Mouse (Mus musculus) frontal cortex, adult 2 months (tissue): ENCODE data around the gene Gbx1. TPM values are rescaled to one million over a fixed set of nuclear protein-coding genes. Genes with fewer than 3 reads are reported as not detected.
"Not testable (repeated sequence)": the region's sequence is repeated elsewhere in the genome, so short reads cannot be mapped to it uniquely, and the experiment has no call there.

ENCODE experiments used
- DNase-seq, 2 experiments: peaks; one replicate each; pipeline ENCODE4 v3.0.0; 2022; ENCODE audit warnings: low spot score in 1 of 2; ENCODE audit errors: extremely low spot score in 1 of 2
- polyA plus RNA-seq: library from polyadenylated mRNA; depleted of rRNA; stranded (reverse); fragments of >200 nt; gene quantifications from 2 replicates; pipeline ENCODE4 v1.2.3, GENCODE M21; 2012; rRNA removed

Gbx1 gene
- 0.04 TPM in 2 replicates for polyA plus RNA-seq

- no peak for DNase-seq
These were observed at the start of gene Gbx1 for GRCm38 (mm10) chr5:24526889-24527230. Gene Gbx1 (minus strand): TSS chr5:24527202.

DNA sequence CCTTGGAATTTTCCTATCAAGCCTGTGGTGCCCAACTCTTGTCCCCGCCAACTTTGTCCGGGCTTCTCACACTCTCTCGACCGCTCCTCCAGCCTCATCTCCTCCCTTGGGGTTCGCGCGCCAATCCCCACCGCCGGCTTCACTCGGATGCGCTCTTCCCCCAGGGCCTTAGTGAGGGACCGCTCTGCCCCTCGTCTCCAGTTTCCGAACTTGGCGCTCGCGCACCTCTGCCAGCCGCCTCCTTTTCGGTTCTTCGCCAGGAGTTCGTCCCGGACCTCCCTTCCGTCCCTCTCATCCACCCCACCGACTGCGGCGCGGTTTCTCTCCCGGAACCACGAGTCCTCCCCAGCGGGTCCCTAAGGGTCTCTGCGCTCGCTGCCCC lies 49.8 kb upstream of the Gbx1 start:
- no peak for DNase-seq

DNA sequence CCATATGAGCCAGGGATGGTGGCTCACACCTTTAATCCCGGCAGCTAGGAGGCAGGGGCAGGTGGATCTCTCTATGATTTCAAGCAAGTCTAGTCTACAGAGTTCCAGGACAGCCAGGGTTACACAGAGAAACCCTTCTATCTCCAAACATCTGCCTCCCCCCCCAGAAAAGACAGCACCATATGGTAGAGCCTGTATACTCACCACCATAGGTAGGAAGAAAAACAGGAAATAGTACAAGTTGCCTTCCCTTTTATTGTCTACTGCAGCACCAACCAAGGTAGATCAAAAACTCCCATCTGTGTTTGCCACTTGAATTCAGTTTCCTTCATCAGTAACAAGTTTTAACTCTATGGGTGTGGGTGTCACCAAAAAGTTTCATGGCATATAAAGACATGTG lies 48.9 kb upstream of the Gbx1 start:
- no peak for DNase-seq

DNA sequence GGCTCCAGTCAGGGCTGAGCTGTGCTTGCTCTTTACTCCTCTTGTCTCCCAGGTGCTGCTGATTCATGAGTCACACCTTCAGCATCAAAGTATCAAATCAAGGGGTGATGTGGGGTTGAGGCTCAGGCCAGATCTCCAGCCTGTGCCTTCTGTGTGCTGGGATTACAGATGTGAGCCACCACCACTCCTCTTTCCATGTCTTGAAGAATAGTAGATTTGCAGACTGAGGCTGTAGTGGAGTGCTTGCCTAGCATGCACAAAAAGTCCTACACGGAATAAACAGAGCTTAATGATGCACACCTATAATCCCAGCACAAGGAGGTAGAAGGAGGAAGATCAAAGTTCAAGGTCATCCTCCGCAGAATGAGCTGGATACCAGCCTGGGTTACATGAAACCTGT lies 29.7 kb upstream of the Gbx1 start, which contains the start of gene 4931409K22Rik:
Gene 4931409K22Rik, minus strand, starts transcription at position 101 of the 400 bp plus-strand sequence.
- DNase-seq, result no peak

DNA sequence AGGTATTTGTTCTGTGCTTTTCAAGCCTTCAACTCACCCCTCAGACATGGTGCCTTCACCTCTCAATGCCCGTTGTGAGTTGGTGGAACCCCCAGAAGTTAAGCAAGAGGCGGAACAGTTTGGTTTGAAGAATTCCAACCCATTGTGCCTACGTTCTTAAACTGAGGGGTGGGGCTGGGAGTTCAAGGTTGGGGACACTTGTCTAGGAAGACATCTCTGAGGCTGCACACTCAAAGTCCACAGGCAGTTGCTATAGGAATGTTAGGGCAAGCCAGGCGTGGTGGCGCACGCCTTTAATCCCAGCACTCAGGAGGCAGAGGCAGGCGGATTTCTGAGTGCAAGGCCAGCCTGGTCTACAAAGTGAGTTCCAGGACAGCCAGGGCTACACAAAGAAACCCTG lies 28.3 kb upstream of the Gbx1 start:
- DNase-seq, result not testable (repeated sequence)

DNA sequence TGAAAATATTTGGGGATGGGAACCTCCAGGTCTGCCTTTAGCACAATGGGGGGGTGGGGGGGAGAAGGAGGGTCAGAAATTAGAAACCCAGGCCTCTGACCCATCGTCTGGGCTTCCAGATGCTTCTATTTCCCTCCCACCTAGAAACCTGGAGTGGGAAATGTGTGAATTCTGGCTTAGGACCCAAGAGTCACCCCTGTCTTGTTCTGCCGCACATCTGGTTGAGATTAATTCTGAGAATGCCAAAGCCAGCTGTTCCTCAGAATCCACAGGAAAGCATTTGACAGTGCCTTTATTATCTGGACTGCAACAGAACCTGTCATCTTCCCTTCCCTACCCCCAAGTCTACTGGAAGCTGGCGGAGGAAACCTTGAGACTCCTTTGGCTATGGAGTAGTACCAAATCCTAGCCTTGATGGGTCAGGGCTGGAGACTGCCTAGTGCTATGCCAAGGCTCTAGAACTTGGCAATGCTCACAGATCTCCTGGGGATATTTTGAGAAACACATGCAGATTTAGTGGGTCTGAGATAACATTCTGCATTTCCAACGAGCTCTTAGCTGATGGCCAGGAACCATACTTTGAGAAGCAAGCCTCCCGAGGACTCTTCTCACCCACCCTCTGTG lies 26.7 kb upstream of the Gbx1 start:
- DNase-seq, result no peak

GRCm38 (mm10) chr5:24551317-24551688 lies 24.3 kb upstream of the Gbx1 start:
- DNase-seq, result no peak

- peak in 1 of 2 experiments; percentile 73 for DNase-seq
These were observed 23.8 kb upstream of the Gbx1 start for GRCm38 (mm10) chr5:24550598-24551316.

DNA sequence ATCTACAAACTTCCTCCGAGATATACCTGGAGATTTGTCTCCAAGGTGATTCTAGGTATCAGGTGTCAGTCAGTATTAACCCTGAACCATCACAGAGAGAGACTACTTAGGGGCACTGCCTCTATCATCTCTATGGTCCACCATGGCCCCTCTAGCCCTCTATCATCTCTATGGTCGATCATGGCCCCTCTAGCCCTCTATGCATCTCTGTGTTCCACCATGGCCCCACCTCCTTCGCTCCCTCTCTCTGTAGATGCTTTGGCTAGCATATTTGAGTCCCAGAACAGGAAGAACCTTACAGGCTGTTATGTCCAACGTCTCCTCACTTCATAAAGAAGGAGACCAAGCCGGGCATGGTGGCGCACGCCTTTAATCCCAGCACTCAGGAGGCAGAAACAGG lies 15.6 kb upstream of the Gbx1 start:
- DNase-seq, result no peak

DNA sequence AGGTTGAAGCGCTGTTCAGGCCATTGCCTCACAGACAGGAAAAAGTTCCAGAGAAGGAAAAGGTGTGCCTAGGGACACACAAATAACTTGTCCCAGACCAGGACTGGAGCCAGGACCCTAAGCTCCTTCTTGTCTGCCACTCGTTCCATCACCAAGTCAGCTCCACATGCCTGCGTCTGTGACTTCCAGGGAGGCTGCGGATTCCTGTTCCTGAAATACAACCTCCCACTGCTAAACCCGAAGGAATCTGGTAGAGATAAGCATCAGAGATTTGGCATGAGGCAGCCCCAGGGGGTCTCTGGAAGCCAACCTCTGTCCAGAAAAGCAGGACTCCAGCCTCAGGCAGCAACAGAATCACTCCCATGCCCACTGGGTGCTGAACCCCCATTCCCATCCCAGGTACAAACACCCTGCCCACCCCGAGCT lies 14.2 kb upstream of the Gbx1 start:
- DNase-seq, result no peak

DNA sequence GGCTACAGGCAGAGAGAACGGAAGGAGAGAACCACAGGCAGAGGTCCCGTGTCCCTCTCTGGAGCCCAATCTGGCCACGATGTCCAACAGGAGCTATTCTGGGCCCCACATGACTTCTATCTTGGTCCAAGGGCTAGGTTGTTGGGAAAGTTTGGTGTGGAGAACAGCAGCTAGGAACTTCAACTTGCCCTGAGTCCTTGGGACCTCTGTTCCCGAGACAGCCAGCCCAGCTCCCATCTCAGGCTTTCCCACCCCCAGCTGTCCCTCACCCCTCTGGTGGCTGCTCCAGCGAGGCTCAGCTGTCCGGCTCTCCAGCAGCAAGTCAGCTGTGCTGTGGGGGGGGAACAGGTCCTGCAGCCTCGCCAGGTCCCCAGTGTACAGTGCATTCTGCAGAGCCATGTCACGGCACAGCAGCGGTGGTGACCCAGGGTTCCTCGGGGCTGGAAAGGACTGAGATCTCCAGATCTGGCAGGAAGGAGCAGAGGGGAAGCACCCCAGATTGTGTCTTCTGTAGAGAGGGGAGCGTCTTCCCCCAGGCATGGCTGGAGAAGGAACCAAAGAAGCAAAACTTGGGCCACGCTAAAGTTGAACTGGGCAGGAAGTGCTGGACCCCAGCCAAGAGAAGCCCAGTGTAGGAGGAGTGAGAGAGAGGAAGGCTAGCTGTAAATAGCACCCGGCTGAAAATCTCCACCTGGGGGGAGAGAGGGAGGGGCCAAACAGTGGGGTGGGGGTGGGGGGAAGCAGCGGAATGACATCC lies 13.6 kb upstream of the Gbx1 start, which contains the start of gene Asb10:
Gene Asb10, minus strand, starts transcription at position 592 of the 757 bp plus-strand sequence.
- DNase-seq, result peak in 1 of 2 experiments; percentile 51

DNA sequence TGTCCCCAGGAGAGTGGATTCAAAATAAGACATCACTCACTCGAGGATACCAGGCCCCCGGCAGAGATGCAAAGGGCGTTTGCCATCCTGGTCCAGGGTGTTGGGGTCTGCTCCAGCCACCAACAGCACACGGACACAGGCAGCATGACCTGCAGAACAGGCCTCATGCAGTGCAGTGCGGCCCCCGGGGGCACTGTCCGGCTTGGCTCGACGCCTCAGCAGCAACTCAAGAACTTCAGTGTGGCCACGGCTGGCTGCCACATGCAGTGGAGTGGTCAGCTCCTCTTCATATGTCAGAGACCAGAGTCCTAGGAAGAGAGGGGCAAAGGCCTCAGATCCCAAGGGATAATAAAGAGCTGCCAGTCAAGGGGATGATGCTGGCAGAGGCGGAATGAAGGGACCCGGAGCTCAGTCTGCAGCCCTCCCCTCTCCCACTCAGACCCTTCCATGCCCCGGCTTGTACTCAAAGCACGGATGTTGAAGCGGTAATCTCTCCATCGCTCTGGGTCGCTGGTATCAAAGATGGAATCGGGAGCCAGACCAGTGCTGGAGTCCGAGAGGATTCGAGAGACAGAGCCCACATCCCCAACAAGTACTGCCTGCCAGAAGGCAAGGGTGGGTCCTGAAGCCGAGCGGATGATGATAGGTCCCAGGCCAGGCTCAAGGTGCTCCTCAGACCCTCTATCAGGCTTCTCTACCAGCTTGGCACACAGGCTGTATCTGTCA lies 12.7 kb upstream of the Gbx1 start:
- DNase-seq, result no peak

DNA sequence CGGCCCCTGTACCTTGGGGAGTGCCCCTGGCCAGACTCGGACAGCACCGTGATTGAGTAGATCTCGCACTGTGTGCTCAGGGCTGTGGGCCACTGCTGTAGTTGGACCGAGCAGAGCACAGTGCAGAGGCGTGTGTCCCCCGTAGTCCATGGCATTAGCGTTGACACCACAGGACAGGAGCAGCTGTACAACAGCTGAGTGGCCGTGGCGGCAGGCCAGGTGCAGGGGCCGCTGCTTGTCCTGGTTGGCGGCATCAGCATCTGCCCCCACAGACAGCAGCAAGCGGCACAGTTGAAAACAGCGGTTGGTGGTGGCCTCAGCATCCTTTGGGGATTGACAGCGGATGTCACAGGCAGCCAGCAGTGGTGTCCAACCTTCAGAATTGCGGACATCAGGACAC lies 10.6 kb upstream of the Gbx1 start:
- no peak for DNase-seq

DNA sequence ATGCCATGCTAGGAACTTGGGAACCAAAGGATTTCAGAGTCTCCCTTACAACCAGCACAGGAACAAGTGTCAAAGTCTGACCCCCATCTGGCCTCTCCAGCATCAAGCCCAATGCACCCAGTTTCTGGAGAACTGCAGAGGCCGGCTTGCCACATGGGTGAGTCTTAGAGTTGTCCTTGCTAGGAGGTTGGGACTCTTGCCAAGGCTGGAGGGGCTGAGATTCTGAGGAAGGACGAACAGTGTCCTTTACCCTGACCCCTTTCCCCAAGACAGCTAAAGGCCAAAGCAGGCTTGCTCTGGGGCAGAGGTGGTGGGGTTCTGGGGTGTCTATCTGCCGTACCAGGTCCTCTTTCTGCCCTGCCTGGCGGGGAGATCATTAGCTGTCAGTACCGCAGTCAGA lies 9.5 kb upstream of the Gbx1 start:
- DNase-seq, result no peak

GRCm38 (mm10) chr5:24535731-24536130 lies 8.7 kb upstream of the Gbx1 start:
- DNase-seq, result no peak

DNA sequence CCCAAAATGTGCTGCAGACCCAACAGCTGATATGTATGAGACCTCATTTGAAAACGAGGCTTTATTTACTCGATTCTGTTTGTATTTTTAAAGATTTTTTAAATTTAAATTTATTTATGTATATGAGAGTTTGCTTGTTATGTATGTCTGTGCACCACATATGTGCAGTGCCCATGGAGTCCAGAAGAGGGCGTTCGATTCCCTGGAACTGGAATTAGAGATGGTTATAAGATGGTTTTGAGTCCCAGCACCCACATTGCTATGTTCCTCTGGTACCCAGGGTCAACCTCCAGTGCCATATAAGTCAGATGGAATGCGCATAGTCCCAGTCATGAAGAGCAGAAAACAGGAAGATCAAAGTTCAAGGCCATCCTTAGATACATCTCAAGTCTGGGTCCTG lies 7.3 kb upstream of the Gbx1 start:
- no peak for DNase-seq

DNA sequence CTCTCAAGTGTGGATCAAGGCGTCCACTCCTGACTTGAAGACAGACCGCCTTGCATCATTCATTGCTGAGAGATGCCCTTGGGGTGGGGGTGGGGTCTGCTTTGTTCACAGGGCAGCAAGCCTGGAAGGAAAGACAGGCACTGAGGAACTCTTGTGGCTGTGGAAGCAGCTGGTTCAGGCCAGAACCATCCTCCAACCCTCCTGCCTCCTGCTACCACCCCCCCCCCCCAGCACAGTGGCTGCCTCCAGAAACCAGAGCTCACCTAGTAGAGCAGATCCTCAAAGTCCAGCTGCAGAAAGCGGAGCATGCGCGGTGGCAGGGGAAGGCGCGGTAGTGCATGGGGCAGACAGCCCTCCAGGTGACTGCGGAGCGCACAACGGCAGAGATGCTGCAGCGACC lies 6.4 kb upstream of the Gbx1 start:
- no peak for DNase-seq

GRCm38 (mm10) chr5:24530042-24530689 lies 3.2 kb upstream of the Gbx1 start:
- DNase-seq, result peak; percentile 81 to 98

GRCm38 (mm10) chr5:24527780-24528179 lies 778 bp upstream of the Gbx1 start:
- DNase-seq, result no peak

DNA sequence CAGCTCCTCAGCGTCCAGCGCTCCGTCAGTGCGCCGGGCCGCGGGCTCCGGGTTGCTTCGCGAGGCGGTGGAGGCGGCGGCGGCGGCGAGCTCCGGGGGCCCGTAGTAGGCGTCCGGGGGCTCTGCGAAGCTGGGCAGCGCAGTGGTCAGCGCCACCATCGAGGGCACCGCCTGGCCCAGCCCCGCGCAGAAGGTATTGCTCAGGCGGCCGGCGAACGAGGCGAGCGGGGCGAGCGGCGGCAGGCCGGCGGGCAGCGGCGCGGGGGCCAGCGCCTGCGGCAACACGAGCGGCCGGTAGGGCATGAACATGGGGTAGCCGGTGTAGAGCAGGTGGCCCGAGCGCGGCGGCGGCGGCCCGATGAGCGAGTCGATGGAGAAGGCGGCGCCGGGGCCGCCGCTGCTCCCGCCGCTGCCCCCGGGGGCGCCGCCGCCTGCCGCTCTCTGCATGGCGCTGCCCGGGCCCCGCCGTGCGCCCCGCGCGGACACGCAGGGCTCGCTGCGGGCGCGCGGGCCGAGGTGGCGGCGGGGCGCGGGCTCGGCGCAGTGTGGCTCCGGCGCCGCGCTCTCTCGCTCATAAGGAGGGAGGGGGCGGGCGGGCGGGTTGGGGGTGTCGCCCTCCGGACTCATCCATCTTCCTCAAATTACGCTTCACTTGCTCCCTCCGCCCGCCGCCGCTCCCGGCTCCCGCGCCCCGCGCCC lies 663 bp downstream of the Gbx1 start:
- DNase-seq, result no peak
